ENCODE assay signal across 8 mouse cellular contexts in genomic region chr7:143757027-143757390, GRCm38 (mm10). TPM values are rescaled to one million over a fixed set of nuclear protein-coding genes. Genes with fewer than 3 reads are reported as not detected.
DNase-seq lines count a peak whose midpoint lies in the region; ATAC-seq lines count a peak whose summit lies in the region.

No protein-coding gene starts in this region.

- H3K9ac ChIP-seq in embryonic facial prominence, embryonic 13.5 days: peak overlapping the region; percentile 47; the same call in 1 of the 2 replicates
- H3K9ac ChIP-seq in heart, embryonic 11.5 days (ENCODE audit: low read depth, low read length): peak overlapping the region; percentile 52; the same call in 1 of the 2 replicates
- peak overlapping the region; percentile 16; the same call in 1 of the 2 replicates for H3K9ac ChIP-seq in kidney, embryonic 15.5 days
- no peak overlapping the region for H3K9ac ChIP-seq in liver, embryonic 13.5 days

- DNase-seq in B cell, adult 2 months: peak; percentile 74 to 75
- DNase-seq in adrenal gland, postnatal 25 days: peak; percentile 77
- peak; percentile 31 for DNase-seq in liver, embryonic 13.5 days
- peak; percentile 58 to 66 for DNase-seq in natural killer cell, adult 2 months (ENCODE audit: low spot score in 2 of 2)
- peak; percentile 51 for DNase-seq in telencephalon, adult 2 months (ENCODE audit: low read depth, low spot score)

- H3K9me3 ChIP-seq in embryonic facial prominence, embryonic 13.5 days: no peaks in the 10 kb centered on the region
- no peaks in the 10 kb centered on the region for H3K9me3 ChIP-seq in heart, embryonic 11.5 days (replicated peaks; ENCODE audit: control insufficient read depth, low read length)
- H3K9me3 ChIP-seq in kidney, embryonic 15.5 days (replicated peaks): no peaks in the 10 kb centered on the region
- no peaks in the 10 kb centered on the region for H3K9me3 ChIP-seq in liver, embryonic 13.5 days (replicated peaks)

- 3% methylated on average over 15 of the region's 15 CpGs for WGBS in embryonic facial prominence, embryonic 13.5 days
- WGBS in heart, embryonic 11.5 days (ENCODE audit: insufficient replicate concordance): 4% methylated on average over 15 of the region's 15 CpGs
- WGBS in kidney, embryonic 15.5 days: 0% methylated on average over 15 of the region's 15 CpGs
- WGBS in liver, embryonic 13.5 days (ENCODE audit: insufficient replicate concordance): under 1% methylated on average over 15 of the region's 15 CpGs

- peak; percentile 80 for ATAC-seq in embryonic facial prominence, embryonic 13.5 days (ENCODE audit: insufficient number of reproducible peaks, insufficient read depth, low FRiP score, low TSS enrichment, low read depth)
- ATAC-seq in heart, embryonic 11.5 days (replicated peaks; ENCODE audit: insufficient number of reproducible peaks, low FRiP score, low TSS enrichment): peak; percentile 73
- ATAC-seq in kidney, embryonic 15.5 days (replicated peaks; ENCODE audit: low FRiP score): peak; percentile 90
- ATAC-seq in liver, embryonic 13.5 days (ENCODE audit: low read depth): peak; percentile 73

- peak overlapping the region; percentile 82 for H3K4me2 ChIP-seq in embryonic facial prominence, embryonic 13.5 days
- peak overlapping the region; percentile 79 for H3K4me2 ChIP-seq in heart, embryonic 11.5 days
- H3K4me2 ChIP-seq in kidney, embryonic 15.5 days: peak overlapping the region; percentile 92
- peak overlapping the region; percentile 57 for H3K4me2 ChIP-seq in liver, embryonic 13.5 days

- H3K27ac ChIP-seq in embryonic facial prominence, embryonic 13.5 days: no peak overlapping the region
- H3K27ac ChIP-seq in heart, embryonic 11.5 days (ENCODE audit: low read depth, low read length): no peak overlapping the region
- H3K27ac ChIP-seq in kidney, embryonic 15.5 days: no peak overlapping the region
- no peak overlapping the region for H3K27ac ChIP-seq in liver, embryonic 13.5 days

- peaks cover 21% of the 10 kb centered on the region for H3K27me3 ChIP-seq in embryonic facial prominence, embryonic 13.5 days
- H3K27me3 ChIP-seq in heart, embryonic 11.5 days (ENCODE audit: control insufficient read depth, insufficient read depth, low read length): peaks cover 38% of the 10 kb centered on the region
- H3K27me3 ChIP-seq in kidney, embryonic 15.5 days: peaks cover 20% of the 10 kb centered on the region
- peaks cover 17% of the 10 kb centered on the region for H3K27me3 ChIP-seq in liver, embryonic 13.5 days

- H3K4me1 ChIP-seq in embryonic facial prominence, embryonic 13.5 days: peaks cover 17% of the 10 kb centered on the region
- peaks cover 19% of the 10 kb centered on the region for H3K4me1 ChIP-seq in heart, embryonic 11.5 days (ENCODE audit: control insufficient read depth, insufficient read depth, low read length)
- peaks cover 15% of the 10 kb centered on the region for H3K4me1 ChIP-seq in kidney, embryonic 15.5 days
- peaks cover 21% of the 10 kb centered on the region for H3K4me1 ChIP-seq in liver, embryonic 13.5 days (replicated peaks)

- no peaks in the 10 kb centered on the region for H3K36me3 ChIP-seq in embryonic facial prominence, embryonic 13.5 days
- no peaks in the 10 kb centered on the region for H3K36me3 ChIP-seq in heart, embryonic 11.5 days (ENCODE audit: control insufficient read depth, insufficient read depth, low read length)
- H3K36me3 ChIP-seq in kidney, embryonic 15.5 days: no peaks in the 10 kb centered on the region
- no peaks in the 10 kb centered on the region for H3K36me3 ChIP-seq in liver, embryonic 13.5 days

- H3K4me3 ChIP-seq in embryonic facial prominence, embryonic 13.5 days: peak overlapping the region; percentile 44
- peak overlapping the region; percentile 35 for H3K4me3 ChIP-seq in heart, embryonic 11.5 days (ENCODE audit: low read depth, low read length)
- peak overlapping the region; percentile 47 for H3K4me3 ChIP-seq in kidney, embryonic 15.5 days (replicated peaks)
- H3K4me3 ChIP-seq in liver, embryonic 13.5 days (replicated peaks): peak overlapping the region; percentile 26

RNA-seq across cellular contexts. Expression of gene Osbpl5, which starts 0.2 kb away (rescaled TPM):
- 22.8 and 37.0 TPM in 2 replicates for total RNA-seq in adrenal gland, postnatal 25 days (2021)
- 37.9 and 43.6 TPM in 2 replicates for polyA plus RNA-seq in embryonic facial prominence, embryonic 13.5 days (2015; fragmentation: Nextera tagmentation; extraction: Ambion mirVana)
- 26.6 and 30.8 TPM in 2 replicates for polyA plus RNA-seq in heart, embryonic 11.5 days (2014; fragmentation: Nextera tagmentation; extraction: Ambion mirVana)
- 31.9 and 34.0 TPM in 2 replicates for polyA plus RNA-seq in kidney, embryonic 15.5 days (2015; fragmentation: Nextera tagmentation; extraction: Ambion mirVana)
- polyA plus RNA-seq in liver, embryonic 13.5 days (2015; fragmentation: Nextera tagmentation; extraction: Ambion mirVana): 2.4 and 2.8 TPM in 2 replicates

RNA-seq across cellular contexts. Expression of gene Mrgprg, which starts 9.8 kb away (rescaled TPM):
- 0.27 and 0.67 TPM in 2 replicates for total RNA-seq in adrenal gland, postnatal 25 days (2021)
- polyA plus RNA-seq in embryonic facial prominence, embryonic 13.5 days (2015; fragmentation: Nextera tagmentation; extraction: Ambion mirVana): not detected in 2 replicates
- polyA plus RNA-seq in heart, embryonic 11.5 days (2014; fragmentation: Nextera tagmentation; extraction: Ambion mirVana): not detected in 2 replicates
- not detected in 2 replicates for polyA plus RNA-seq in kidney, embryonic 15.5 days (2015; fragmentation: Nextera tagmentation; extraction: Ambion mirVana)
- not detected in 2 replicates for polyA plus RNA-seq in liver, embryonic 13.5 days (2015; fragmentation: Nextera tagmentation; extraction: Ambion mirVana)

RNA-seq across cellular contexts. Expression of gene Mrgpre, which starts 27.3 kb away (rescaled TPM):
- 1.4 and 2.0 TPM in 2 replicates for total RNA-seq in adrenal gland, postnatal 25 days (2021)
- 0.86 and 1.4 TPM in 2 replicates for polyA plus RNA-seq in embryonic facial prominence, embryonic 13.5 days (2015; fragmentation: Nextera tagmentation; extraction: Ambion mirVana)
- 2.3 and 3.4 TPM in 2 replicates for polyA plus RNA-seq in heart, embryonic 11.5 days (2014; fragmentation: Nextera tagmentation; extraction: Ambion mirVana)
- 1.7 and 2.0 TPM in 2 replicates for polyA plus RNA-seq in kidney, embryonic 15.5 days (2015; fragmentation: Nextera tagmentation; extraction: Ambion mirVana)
- polyA plus RNA-seq in liver, embryonic 13.5 days (2015; fragmentation: Nextera tagmentation; extraction: Ambion mirVana): 0.17 and 0.28 TPM in 2 replicates
